Mouse (Mus musculus) bone marrow, adult 2 months (tissue): ENCODE results near the gene Galp.

Source experiments
- CTCF ChIP-seq: fragments of 200-500 bp; IDR thresholded peaks from 2 replicates; pipeline ENCODE4 v1.5.1; 2011; ENCODE audit warnings: low read length, control low read depth; ENCODE audit not compliant: control insufficient read depth, insufficient read depth
- POLR2A ChIP-seq: fragments of 200-500 bp; IDR thresholded peaks from 2 replicates; pipeline ENCODE4 v1.6.1; 2011; ENCODE audit warnings: low read depth, mild to moderate bottlenecking, control low read depth, low read length, borderline replicate concordance; ENCODE audit not compliant: control insufficient read depth

DNA sequence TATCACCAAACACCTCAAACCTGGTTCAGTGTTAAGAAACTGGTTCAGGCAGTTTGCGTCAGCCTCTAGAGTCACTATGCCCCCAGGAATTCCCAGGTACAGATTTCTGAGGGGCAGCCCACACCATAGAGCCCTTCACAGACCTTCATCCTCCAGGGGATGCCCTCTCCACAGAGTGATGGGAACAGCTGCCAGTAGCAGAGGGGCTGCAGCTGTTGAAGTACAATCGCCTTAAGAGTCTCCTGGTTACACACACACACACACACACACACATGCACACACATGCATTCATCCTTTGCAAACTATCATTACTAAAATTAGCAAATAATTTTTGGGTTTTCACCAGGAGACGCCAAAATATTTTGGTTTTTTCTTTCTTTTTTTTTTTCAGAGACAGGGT lies 37.3 kb upstream of the Galp start:
- TF ChIP-seq POLR2A (no peak), CTCF (no peak)
